In genomic region chr11:117413133-117413532, GRCm38 (mm10) we compare ENCODE assay signal across 18 mouse cellular contexts.
DNase-seq lines count a peak whose midpoint lies in the region; ATAC-seq and TF ChIP-seq lines count a peak whose summit lies in the region.
"Had no signal": no experiment of that assay in that cellular context is flagged by ENCODE, and none has a peak within 500 bp of the region (broad histone marks: within the 10 kb centered on the region; RNA-seq: fewer than 3 reads in every experiment).

No protein-coding gene starts in this region.

- H3K27me3 ChIP-seq in CH12.LX (replicated peaks) = no peaks in the 10 kb centered on the region

- TF ChIP-seq RAD21 in CH12.LX (IDR thresholded peaks at IDR 0.05; ENCODE audit: low read depth, low read length) = no peak

- peak; percentile 89 for ATAC-seq in megakaryocyte, adult 5-6 weeks (ENCODE audit: poor library complexity, severe bottlenecking)
- ATAC-seq: liver, postnatal 0 days had no signal

- H3K4me1 ChIP-seq in CH12.LX (ENCODE audit: control insufficient read depth in 1 of 2, insufficient read depth in 2 of 2) = peaks cover 11 to 41% of the 10 kb centered on the region in 2 experiments
- H3K4me1 ChIP-seq in lung, adult 2 months (ENCODE audit: control insufficient read depth, insufficient read depth, low read length) = peaks cover 3% of the 10 kb centered on the region; the same call in 1 of the 2 replicates

- peak; percentile 68 for DNase-seq in 416B (ENCODE audit: low read depth)
- peak; percentile 25 for DNase-seq in CH12.LX (ENCODE audit: extremely low read depth)
- peak; percentile 50 for DNase-seq in lung, adult 2 months
- DNase-seq in right cerebral cortex, postnatal 25 days = no peak
- DNase-seq in cerebellum, postnatal 36 days = no peak
- no peak for DNase-seq in MN1 (ENCODE audit: low spot score)
- DNase-seq: cerebellum, adult 11-12 months; liver, postnatal 0 days; midbrain, embryonic 14.5 days; right cerebral cortex, postnatal 4 days; thymus, adult 2 months had no signal

- TF ChIP-seq POLR2A in CH12.LX (IDR thresholded peaks at IDR 0.05; ENCODE audit: low read depth, low read length) = no peak
- TF ChIP-seq POLR2A in lung, adult 2 months (IDR thresholded peaks at IDR 0.05; ENCODE audit: borderline replicate concordance, extremely low read depth, low read depth, low read length) = no peak

- H3K79me2 ChIP-seq in CH12.LX (replicated peaks; ENCODE audit: control insufficient read depth, extremely low read depth, insufficient read depth, poor library complexity, severe bottlenecking) = no peaks in the 10 kb centered on the region

- H3K9ac ChIP-seq in CH12.LX (ENCODE audit: insufficient read depth, low read depth) = no peak overlapping the region
- H3K9ac ChIP-seq: embryonic facial prominence, embryonic 15.5 days; forebrain, embryonic 12.5 days; heart, embryonic 13.5 days; limb, embryonic 15.5 days; liver, postnatal 0 days had no signal

- H3K36me3 ChIP-seq in CH12.LX (replicated peaks in 1 of 2; ENCODE audit: control insufficient read depth in 1 of 2, insufficient read depth in 1 of 2, low read length in 1 of 2) = no peaks in the 10 kb centered on the region
- H3K36me3 ChIP-seq: embryonic facial prominence, embryonic 15.5 days; forebrain, embryonic 12.5 days; heart, embryonic 13.5 days; hindbrain, embryonic 10.5 days; limb, embryonic 15.5 days had no signal

- dilution Hi-C loops in CH12.LX (cut with MboI; ENCODE audit: extremely low pct_ligation_motif_present, extremely low pct_unique_long_range_greater_than_20kb, low sequenced_read_pairs) = no loop called here

- H3K9me3 ChIP-seq in CH12.LX (replicated peaks; ENCODE audit: low read length) = peaks cover 2% of the 10 kb centered on the region
- H3K9me3 ChIP-seq: embryonic facial prominence, embryonic 15.5 days; forebrain, embryonic 12.5 days; heart, embryonic 13.5 days; limb, embryonic 15.5 days had no signal

- no peak overlapping the region for H3K4me2 ChIP-seq in CH12.LX (ENCODE audit: insufficient read depth, low read depth, poor library complexity, severe bottlenecking)
- H3K4me2 ChIP-seq: embryonic facial prominence, embryonic 15.5 days; forebrain, embryonic 12.5 days; heart, embryonic 13.5 days; limb, embryonic 15.5 days had no signal

- TF ChIP-seq EP300 in CH12.LX (IDR thresholded peaks at IDR 0.05; ENCODE audit: low read length) = no peak

- no peak overlapping the region for H3K4me3 ChIP-seq in CH12.LX (replicated peaks in 1 of 3; ENCODE audit: low read depth in 2 of 3, low read length in 2 of 3, poor library complexity in 1 of 3)
- H3K4me3 ChIP-seq in lung, adult 2 months (replicated peaks; ENCODE audit: extremely low read depth, low read depth, low read length) = no peak overlapping the region
- H3K4me3 ChIP-seq: embryonic facial prominence, embryonic 15.5 days; forebrain, embryonic 12.5 days; heart, embryonic 13.5 days; hindbrain, embryonic 10.5 days; limb, embryonic 15.5 days had no signal

- in situ Hi-C loops in CH12.LX (cut with MboI; ENCODE audit: low pct_ligation_motif_present, low pct_unique_long_range_greater_than_20kb, low sequenced_read_pairs) = no loop called here

- H3K27ac ChIP-seq in CH12.LX (ENCODE audit: insufficient read depth, low read depth) = no peak overlapping the region
- H3K27ac ChIP-seq: embryonic facial prominence, embryonic 15.5 days; forebrain, embryonic 12.5 days; heart, embryonic 13.5 days; hindbrain, embryonic 10.5 days; kidney, postnatal 0 days; limb, embryonic 15.5 days had no signal

- TF ChIP-seq CTCF in CH12.LX (conservative IDR thresholded peaks at IDR 0.05 in 1 of 2, IDR thresholded peaks at IDR 0.05 in 1 of 2; ENCODE audit: low read depth in 2 of 2, low read length in 2 of 2) = no peak
- TF ChIP-seq CTCF in lung, adult 2 months (IDR thresholded peaks at IDR 0.05; ENCODE audit: insufficient read depth, low read length) = no peak

- WGBS in lung, adult 2 months = 12% methylated on average over 7 of the region's 7 CpGs

TF ChIP-seq in CH12.LX, 34 proteins besides CTCF, POLR2A, EP300 and RAD21:
- TF ChIP-seq ELF1 (IDR thresholded peaks at IDR 0.05; ENCODE audit: low read depth, low read length) (no peak), KAT2A (IDR thresholded peaks at IDR 0.05; ENCODE audit: insufficient replicate concordance, low read length) (no peak), MYC (IDR thresholded peaks at IDR 0.05; ENCODE audit: low read depth, low read length) (no peak), USF2 (conservative IDR thresholded peaks at IDR 0.05; ENCODE audit: low read depth, low read length) (no peak), RCOR1 (conservative IDR thresholded peaks at IDR 0.05; ENCODE audit: low read depth, low read length) (no peak), HCFC1 (IDR thresholded peaks at IDR 0.05; ENCODE audit: low read depth, low read length) (no peak), SIN3A (IDR thresholded peaks at IDR 0.05; ENCODE audit: low read length) (no peak), MXI1 (IDR thresholded peaks at IDR 0.05; ENCODE audit: low read depth, low read length) (0 out of 2 replicates have a peak, but pooled peaks have one; percentile 17), NRF1 (IDR thresholded peaks at IDR 0.05; ENCODE audit: low read depth, low read length) (no peak), PAX5 (IDR thresholded peaks at IDR 0.05; ENCODE audit: low read length) (no peak), ZKSCAN1 (IDR thresholded peaks at IDR 0.05; ENCODE audit: borderline replicate concordance, low read depth, low read length) (no peak), JUND (conservative IDR thresholded peaks at IDR 0.05; ENCODE audit: low read depth, low read length) (no peak), BHLHE40 (IDR thresholded peaks at IDR 0.05; ENCODE audit: low read depth, low read length) (peak; percentile 52), MAX (IDR thresholded peaks at IDR 0.05; ENCODE audit: low read length) (no peak)

Comparison
In these comparisons a context has a peak if more than half of its experiments do, and no peak if none do; other contexts are left out.
1. DNase-seq: peak in 416B (single experiment), CH12.LX (single experiment) and lung, adult 2 months (single experiment); none in right cerebral cortex, postnatal 25 days (single experiment), cerebellum, postnatal 36 days (0 of 2) and MN1 (single experiment).